Mouse (Mus musculus): Measurements from ENCODE around the gene Itgb5. TPM values are rescaled to one million over a fixed set of nuclear protein-coding genes. Genes with fewer than 3 reads are reported as not detected.

Gene Itgb5
- polyA plus RNA-seq, 1 experiment: 144 TPM

GRCm38 (mm10) chr16:33953008-33953407 is 123.5 kb downstream of the Itgb5 start:
- Histone ChIP-seq H3K4me3 (replicated peaks; ENCODE audit: extremely low read depth, low read depth, low read length) (no peak overlapping the region), H3K4me1 (ENCODE audit: control insufficient read depth, insufficient read depth, low read length) (no peaks in the 10 kb centered on the region)
- TF ChIP-seq CTCF (IDR thresholded peaks at IDR 0.05; ENCODE audit: insufficient read depth, low read length): no peak
- no peak for TF ChIP-seq POLR2A (IDR thresholded peaks at IDR 0.05; ENCODE audit: borderline replicate concordance, extremely low read depth, low read depth, low read length)
- WGBS: 81% methylated on average over 4 of the region's 4 CpGs
- no peak for DNase-seq

GRCm38 (mm10) chr16:33954793-33955192 is 125.3 kb downstream of the Itgb5 start:
- TF ChIP-seq POLR2A (IDR thresholded peaks at IDR 0.05; ENCODE audit: borderline replicate concordance, extremely low read depth, low read depth, low read length) (no peak), CTCF (IDR thresholded peaks at IDR 0.05; ENCODE audit: insufficient read depth, low read length) (no peak)
- Histone ChIP-seq H3K4me1 (ENCODE audit: control insufficient read depth, insufficient read depth, low read length) (no peaks in the 10 kb centered on the region), H3K4me3 (replicated peaks; ENCODE audit: extremely low read depth, low read depth, low read length) (no peak overlapping the region)
- WGBS: 82% methylated on average over 1 of the region's 1 CpGs
- no peak for DNase-seq

GRCm38 (mm10) chr16:33963509-33963908 is 134.0 kb downstream of the Itgb5 start:
- TF ChIP-seq POLR2A (IDR thresholded peaks at IDR 0.05; ENCODE audit: borderline replicate concordance, extremely low read depth, low read depth, low read length) (no peak), CTCF (IDR thresholded peaks at IDR 0.05; ENCODE audit: insufficient read depth, low read length) (no peak)
- WGBS: 75% methylated on average over 6 of the region's 6 CpGs
- Histone ChIP-seq H3K4me3 (replicated peaks; ENCODE audit: extremely low read depth, low read depth, low read length) (no peak overlapping the region), H3K4me1 (ENCODE audit: control insufficient read depth, insufficient read depth, low read length) (no peaks in the 10 kb centered on the region)
- DNase-seq: no peak

- 8% methylated on average over 15 of the region's 15 CpGs for WGBS
- no peak for TF ChIP-seq CTCF (IDR thresholded peaks at IDR 0.05; ENCODE audit: insufficient read depth, low read length)
- no peak for TF ChIP-seq POLR2A (IDR thresholded peaks at IDR 0.05; ENCODE audit: borderline replicate concordance, extremely low read depth, low read depth, low read length)
- Histone ChIP-seq H3K4me3 (replicated peaks; ENCODE audit: extremely low read depth, low read depth, low read length) (peak overlapping the region; percentile 68), H3K4me1 (ENCODE audit: control insufficient read depth, insufficient read depth, low read length) (no peaks in the 10 kb centered on the region)
- DNase-seq: no peak
Observed at GRCm38 (mm10) chr16:33965878-33966537, 136.5 kb downstream of the Itgb5 start.

DNA sequence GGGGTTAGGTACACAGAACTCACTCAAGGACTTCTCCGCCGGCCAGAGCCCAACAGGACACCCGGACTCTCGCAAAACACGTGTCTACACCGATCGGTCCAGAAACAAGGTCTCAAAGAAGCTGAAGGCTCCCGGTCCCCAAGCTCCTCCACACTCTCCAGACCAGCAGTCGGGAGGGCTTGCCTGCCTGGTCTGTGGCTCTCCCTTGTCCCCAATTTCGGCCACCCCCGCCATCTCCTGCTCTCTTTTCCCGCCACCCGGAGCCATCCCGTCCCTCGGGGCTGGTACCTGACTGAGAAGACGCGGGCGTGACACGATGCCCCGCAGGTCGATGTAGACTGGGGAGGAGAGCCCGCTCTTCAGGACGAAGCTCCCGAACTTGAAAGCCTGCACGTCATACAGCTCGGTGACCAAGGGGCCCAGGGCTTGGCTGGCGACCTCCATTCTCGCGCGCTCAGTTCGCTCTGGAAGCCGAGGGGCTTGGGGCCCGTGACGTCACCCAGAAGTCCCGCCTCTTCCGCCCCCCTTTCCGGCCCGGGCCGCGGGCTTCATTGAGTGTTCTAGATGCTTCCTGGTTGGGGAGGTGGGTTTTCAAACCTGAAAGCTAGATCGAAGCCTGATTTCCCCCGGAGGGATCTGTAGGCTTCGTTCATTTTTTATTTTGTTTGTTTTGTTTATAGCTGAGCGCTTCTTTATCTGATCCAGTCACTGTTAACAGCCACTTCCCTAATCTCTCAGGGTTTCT is 137.2 kb downstream of the Itgb5 start, which contains the start of gene Umps:
Gene Umps, minus strand, starts transcription at position 501 of the 745 bp plus-strand sequence.
- peak; percentile 87 for DNase-seq
- under 1% methylated on average over 44 of the region's 44 CpGs for WGBS
- no peaks in the 10 kb centered on the region for H3K4me1 ChIP-seq (ENCODE audit: control insufficient read depth, insufficient read depth, low read length)
- TF ChIP-seq CTCF (IDR thresholded peaks at IDR 0.05; ENCODE audit: insufficient read depth, low read length): no peak
- peak; percentile 45; the same call in 1 of the 2 replicates for TF ChIP-seq POLR2A (IDR thresholded peaks at IDR 0.05; ENCODE audit: borderline replicate concordance, extremely low read depth, low read depth, low read length)
- peak within 1 kb of the TSS; percentile 68 for H3K4me3 ChIP-seq (replicated peaks; ENCODE audit: extremely low read depth, low read depth, low read length)

- no peak for DNase-seq
- H3K4me3 ChIP-seq (replicated peaks; ENCODE audit: extremely low read depth, low read depth, low read length): peak overlapping the region; percentile 68
- 21% methylated on average over 2 of the region's 2 CpGs for WGBS
- TF ChIP-seq CTCF (IDR thresholded peaks at IDR 0.05; ENCODE audit: insufficient read depth, low read length) (no peak), POLR2A (IDR thresholded peaks at IDR 0.05; ENCODE audit: borderline replicate concordance, extremely low read depth, low read depth, low read length) (no peak)
- no peaks in the 10 kb centered on the region for H3K4me1 ChIP-seq (ENCODE audit: control insufficient read depth, insufficient read depth, low read length)
Observed at GRCm38 (mm10) chr16:33967283-33967640, 137.8 kb downstream of the Itgb5 start.

- H3K4me3 ChIP-seq (replicated peaks; ENCODE audit: extremely low read depth, low read depth, low read length): no peak overlapping the region
- no peaks in the 10 kb centered on the region for H3K4me1 ChIP-seq (ENCODE audit: control insufficient read depth, insufficient read depth, low read length)
- DNase-seq: no peak
- 77% methylated on average over 2 of the region's 2 CpGs for WGBS
- TF ChIP-seq CTCF (IDR thresholded peaks at IDR 0.05; ENCODE audit: insufficient read depth, low read length) (no peak), POLR2A (IDR thresholded peaks at IDR 0.05; ENCODE audit: borderline replicate concordance, extremely low read depth, low read depth, low read length) (no peak)
Observed at GRCm38 (mm10) chr16:33979855-33980254, 150.4 kb downstream of the Itgb5 start.

GRCm38 (mm10) chr16:33983712-33984111 is 154.2 kb downstream of the Itgb5 start:
- 94% methylated on average over 6 of the region's 6 CpGs for WGBS
- TF ChIP-seq CTCF (IDR thresholded peaks at IDR 0.05; ENCODE audit: insufficient read depth, low read length): no peak
- TF ChIP-seq POLR2A (IDR thresholded peaks at IDR 0.05; ENCODE audit: borderline replicate concordance, extremely low read depth, low read depth, low read length): no peak

DNA sequence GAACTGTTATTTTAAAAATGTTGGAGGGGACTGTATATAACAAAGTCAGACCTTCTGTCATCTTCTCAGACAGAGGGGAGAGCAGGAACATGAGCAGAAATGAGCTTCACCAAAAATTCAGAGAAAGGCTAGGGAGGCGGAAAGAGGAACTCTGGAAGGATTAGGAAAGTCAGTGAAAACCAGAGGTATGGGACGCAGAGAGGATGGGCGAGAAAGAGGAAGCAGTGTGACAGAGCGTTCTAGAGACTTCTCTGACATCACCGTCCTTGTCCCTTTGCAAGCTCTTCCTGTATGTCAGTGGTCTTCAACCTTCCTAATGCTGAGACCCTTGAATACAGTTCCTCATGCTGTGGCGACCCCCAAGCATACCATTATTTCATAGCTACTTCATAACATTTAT is 155.9 kb downstream of the Itgb5 start:
- TF ChIP-seq CTCF (IDR thresholded peaks at IDR 0.05; ENCODE audit: insufficient read depth, low read length) (no peak), POLR2A (IDR thresholded peaks at IDR 0.05; ENCODE audit: borderline replicate concordance, extremely low read depth, low read depth, low read length) (no peak)
- no peak overlapping the region for H3K4me3 ChIP-seq (replicated peaks; ENCODE audit: extremely low read depth, low read depth, low read length)
- no peak for DNase-seq
- no peaks in the 10 kb centered on the region for H3K4me1 ChIP-seq (ENCODE audit: control insufficient read depth, insufficient read depth, low read length)
- 77% methylated on average over 6 of the region's 6 CpGs for WGBS

More at GRCm38 (mm10) chr16:33983712-33984111, 154.2 kb downstream of the Itgb5 start:
- DNase-seq: no peak
- Histone ChIP-seq H3K4me1 (ENCODE audit: control insufficient read depth, insufficient read depth, low read length) (no peaks in the 10 kb centered on the region), H3K4me3 (replicated peaks; ENCODE audit: extremely low read depth, low read depth, low read length) (no peak overlapping the region)

Measured in lung, adult 2 months (tissue).